Mouse (Mus musculus) myocyte (in vitro differentiated cells): ENCODE data around the gene Mms19.

ENCODE experiments used
- MYOD1 ChIP-seq, 3 experiments: IDR thresholded peaks; one replicate each; pipeline ENCODE4 v1.6.1; 2011; ENCODE audit warnings: control low read depth in 2 of 3, low read depth in 2 of 3, mild to moderate bottlenecking in 2 of 3, moderate library complexity in 1 of 3; ENCODE audit not compliant: insufficient read length in 2 of 3, control insufficient read depth in 1 of 3
- POLR2A ChIP-seq: IDR thresholded peaks from one replicate; pipeline ENCODE4 v1.6.1; 2011; ENCODE audit warnings: low read depth, mild to moderate bottlenecking, control low read depth, moderate library complexity; ENCODE audit not compliant: insufficient read length
- TCF12 ChIP-seq: IDR thresholded peaks from one replicate; pipeline ENCODE4 v1.6.1; 2011; ENCODE audit warnings: mild to moderate bottlenecking, control low read depth; ENCODE audit not compliant: poor library complexity, insufficient read depth, severe bottlenecking

GRCm38 (mm10) chr19:41910396-41910795 lies 70.6 kb downstream of the Mms19 start:
- TF ChIP-seq POLR2A, result no peak
- no peak for TF ChIP-seq TCF12
- TF ChIP-seq MYOD1 (IDR thresholded peaks at IDR 0.05; ENCODE audit: control insufficient read depth in 1 of 3, insufficient read length in 2 of 3, low read depth in 2 of 3), result no peak
